Mouse (Mus musculus) mesoderm, embryonic 11.5 days (tissue): ENCODE data around the gene Oxgr1.
A peak's percentile ranks its signal among the peaks of the same experiment; 100 is the strongest.
"Not testable (repeated sequence)": the region's sequence is repeated elsewhere in the genome, so short reads cannot be mapped to it uniquely, and the experiment has no call there.

ENCODE experiments used
- DNase-seq: peaks from one replicate; pipeline ENCODE4 v3.0.0-alpha.2; 2012; ENCODE audit warnings: low read depth, low spot score

The Oxgr1 gene

GRCm38 (mm10) chr14:120042187-120042820, at the start of gene Oxgr1:
Gene Oxgr1, minus strand, starts transcription at chr14:120042435.
- no peak for DNase-seq

GRCm38 (mm10) chr14:120090401-120090800, 48.2 kb upstream of the Oxgr1 start:
- no peak for DNase-seq

- DNase-seq = peak; percentile 75
These were observed 47.6 kb upstream of the Oxgr1 start for GRCm38 (mm10) chr14:120089649-120090360.

GRCm38 (mm10) chr14:120089006-120089648, 46.9 kb upstream of the Oxgr1 start:
- DNase-seq = no peak

GRCm38 (mm10) chr14:120084084-120084667, 41.9 kb upstream of the Oxgr1 start:
- no peak for DNase-seq

- peak; percentile 67 for DNase-seq
These were observed 34.0 kb upstream of the Oxgr1 start for GRCm38 (mm10) chr14:120076192-120076591.

GRCm38 (mm10) chr14:120075746-120076145, 33.5 kb upstream of the Oxgr1 start:
- DNase-seq = no peak

GRCm38 (mm10) chr14:120074231-120074630, 32.0 kb upstream of the Oxgr1 start:
- no peak for DNase-seq

- peak; percentile 59 for DNase-seq
These were observed 18.9 kb upstream of the Oxgr1 start for GRCm38 (mm10) chr14:120061096-120061495.

- DNase-seq = no peak
These were observed 8.8 kb downstream of the Oxgr1 start for GRCm38 (mm10) chr14:120033454-120033853.

- DNase-seq = no peak
These were observed 22.3 kb downstream of the Oxgr1 start for GRCm38 (mm10) chr14:120019948-120020347.

GRCm38 (mm10) chr14:120009969-120010872, 32.0 kb downstream of the Oxgr1 start:
- no peak for DNase-seq

GRCm38 (mm10) chr14:120005153-120005552, 37.1 kb downstream of the Oxgr1 start:
- DNase-seq = no peak

GRCm38 (mm10) chr14:120003661-120004060, 38.6 kb downstream of the Oxgr1 start:
- no peak for DNase-seq

- DNase-seq = no peak
These were observed 39.6 kb downstream of the Oxgr1 start for GRCm38 (mm10) chr14:120002673-120003072.

- no peak for DNase-seq
These were observed 52.6 kb downstream of the Oxgr1 start for GRCm38 (mm10) chr14:119989651-119990050.

GRCm38 (mm10) chr14:119988937-119989645, 53.1 kb downstream of the Oxgr1 start:
- DNase-seq = no peak

GRCm38 (mm10) chr14:119987257-119987656, 55.0 kb downstream of the Oxgr1 start:
- no peak for DNase-seq

GRCm38 (mm10) chr14:119986778-119987177, 55.5 kb downstream of the Oxgr1 start:
- DNase-seq = no peak

- not testable (repeated sequence) for DNase-seq
These were observed 55.9 kb downstream of the Oxgr1 start for GRCm38 (mm10) chr14:119986351-119986750.

- DNase-seq = no peak
These were observed 60.9 kb downstream of the Oxgr1 start for GRCm38 (mm10) chr14:119981314-119981713.
